Comparison of ENCODE assay signal across 26 mouse cellular contexts in the genomic region with DNA sequence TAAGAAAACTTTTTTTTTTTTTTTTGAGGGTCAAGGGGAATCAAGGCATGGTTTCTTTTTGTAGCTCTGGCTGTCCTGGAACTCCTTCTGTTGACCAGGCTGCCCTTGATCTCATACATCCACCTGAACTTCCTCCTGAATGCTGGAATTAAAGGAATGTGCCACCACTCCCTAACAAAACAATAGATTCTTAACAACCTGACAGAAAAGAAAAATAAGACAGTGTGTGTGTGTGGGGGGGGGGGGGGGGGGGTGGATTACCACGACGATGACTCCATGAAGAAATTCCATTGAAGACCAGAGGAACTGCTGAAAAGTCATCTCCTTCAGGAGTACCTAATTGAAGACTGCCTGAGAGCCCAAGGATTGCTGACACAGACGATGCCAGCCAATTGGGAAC.
"Had no signal": no experiment of that assay in that cellular context is flagged by ENCODE, and none has a peak within 500 bp of the region (broad histone marks: within the 10 kb centered on the region; RNA-seq: fewer than 3 reads in every experiment).

No protein-coding gene starts in this region.

- H3K27me3 ChIP-seq: embryonic facial prominence, embryonic 12.5 days; embryonic facial prominence, embryonic 13.5 days; embryonic facial prominence, embryonic 15.5 days; forebrain, embryonic 12.5 days; forebrain, embryonic 13.5 days; forebrain, embryonic 15.5 days had no signal

- H3K9me3 ChIP-seq: embryonic facial prominence, embryonic 10.5 days; embryonic facial prominence, embryonic 12.5 days; embryonic facial prominence, embryonic 13.5 days; embryonic facial prominence, embryonic 15.5 days; forebrain, embryonic 10.5 days; forebrain, embryonic 12.5 days; forebrain, embryonic 13.5 days; forebrain, embryonic 15.5 days; heart, embryonic 10.5 days had no signal

- H3K4me2 ChIP-seq: embryonic facial prominence, embryonic 12.5 days; embryonic facial prominence, embryonic 13.5 days; embryonic facial prominence, embryonic 15.5 days; forebrain, embryonic 12.5 days; forebrain, embryonic 13.5 days; forebrain, embryonic 15.5 days; heart, embryonic 11.5 days had no signal

- H3K27ac ChIP-seq: embryonic facial prominence, embryonic 10.5 days; embryonic facial prominence, embryonic 12.5 days; embryonic facial prominence, embryonic 13.5 days; embryonic facial prominence, embryonic 15.5 days; forebrain, embryonic 10.5 days; forebrain, embryonic 12.5 days; forebrain, embryonic 13.5 days; forebrain, embryonic 15.5 days; gastrocnemius, adult 2 months; heart, adult 2 months; heart, embryonic 10.5 days had no signal

- H3K4me1 ChIP-seq: embryonic facial prominence, embryonic 10.5 days; embryonic facial prominence, embryonic 12.5 days; embryonic facial prominence, embryonic 13.5 days; embryonic facial prominence, embryonic 15.5 days; forebrain, embryonic 10.5 days; forebrain, embryonic 12.5 days; forebrain, embryonic 13.5 days; forebrain, embryonic 15.5 days; heart, embryonic 10.5 days had no signal

- ATAC-seq: forebrain, embryonic 13.5 days; forebrain, embryonic 14.5 days; forebrain, embryonic 15.5 days; forebrain, embryonic 16.5 days; forebrain, postnatal 0 days had no signal

- H3K36me3 ChIP-seq: embryonic facial prominence, embryonic 10.5 days; embryonic facial prominence, embryonic 12.5 days; embryonic facial prominence, embryonic 13.5 days; embryonic facial prominence, embryonic 15.5 days; forebrain, embryonic 10.5 days; forebrain, embryonic 12.5 days; forebrain, embryonic 15.5 days; heart, embryonic 10.5 days had no signal

- H3K4me3 ChIP-seq: embryonic facial prominence, embryonic 10.5 days; embryonic facial prominence, embryonic 12.5 days; embryonic facial prominence, embryonic 13.5 days; embryonic facial prominence, embryonic 15.5 days; erythroblast, embryonic 14.5 days; forebrain, embryonic 10.5 days; forebrain, embryonic 12.5 days; forebrain, embryonic 13.5 days; forebrain, embryonic 15.5 days; gastrocnemius, adult 2 months; heart, adult 2 months; heart, embryonic 10.5 days had no signal

- DNase-seq: cerebellum, postnatal 14 days; cerebellum, postnatal 25 days; cerebellum, postnatal 36 days; embryo, embryonic 11 days; forebrain, postnatal 0 days; gastrocnemius, adult 2 months; gastrocnemius, postnatal 10 days; gastrocnemius, postnatal 14 days; gastrocnemius, postnatal 25 days; gastrocnemius, postnatal 36 days; heart, adult 11 months; heart, adult 18-20 months; heart, adult 2 months had no signal

- H3K9ac ChIP-seq: embryonic facial prominence, embryonic 12.5 days; embryonic facial prominence, embryonic 13.5 days; embryonic facial prominence, embryonic 15.5 days; forebrain, embryonic 12.5 days; forebrain, embryonic 13.5 days; forebrain, embryonic 15.5 days; forebrain, postnatal 0 days had no signal
